Mouse (Mus musculus) frontal cortex, postnatal 14 days (tissue): ENCODE data around the gene Ogn.

Experiments used
- DNase-seq, 2 experiments: peaks; one replicate each; pipeline ENCODE4 v3.0.0; 2022; ENCODE audit warnings: low spot score in 2 of 2

Ogn gene

DNA sequence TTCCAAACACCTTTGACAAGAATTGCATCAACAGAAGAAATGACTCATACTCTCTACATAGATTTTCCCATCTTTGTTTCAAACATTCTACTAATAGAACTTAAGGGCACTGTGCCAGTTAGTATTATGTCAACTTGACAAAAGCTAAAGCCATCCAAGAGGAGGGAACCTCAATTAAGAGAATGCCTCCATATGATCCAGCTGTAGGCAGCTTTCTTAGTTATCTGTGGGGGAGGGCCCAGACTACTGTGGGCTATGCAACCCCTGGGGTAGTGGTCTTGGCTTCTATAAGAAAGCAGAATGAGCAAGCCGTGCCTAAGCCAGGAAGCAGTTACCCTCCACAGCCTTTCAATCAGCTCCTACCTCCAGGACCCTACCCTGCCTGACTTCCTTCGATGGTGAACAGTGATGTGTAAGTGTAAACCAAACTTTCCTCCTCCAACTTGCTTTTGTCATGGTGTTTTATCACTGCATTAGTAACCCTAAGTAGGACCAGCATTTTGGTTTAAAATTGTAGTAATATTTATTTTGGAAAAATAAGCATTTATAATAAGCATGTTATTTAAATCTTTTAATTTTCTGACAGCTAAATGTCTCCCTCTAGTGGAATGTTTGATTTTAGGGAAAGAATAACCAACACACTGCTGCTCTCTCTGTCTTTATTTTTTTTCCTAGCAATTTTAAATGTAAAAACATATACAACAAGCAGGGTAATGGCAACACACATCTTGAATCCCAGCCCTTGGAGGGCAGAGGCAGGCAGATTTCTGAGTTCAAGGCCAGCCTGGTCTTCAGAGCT lies 37.1 kb downstream of the Ogn start:
- DNase-seq: no peak

DNA sequence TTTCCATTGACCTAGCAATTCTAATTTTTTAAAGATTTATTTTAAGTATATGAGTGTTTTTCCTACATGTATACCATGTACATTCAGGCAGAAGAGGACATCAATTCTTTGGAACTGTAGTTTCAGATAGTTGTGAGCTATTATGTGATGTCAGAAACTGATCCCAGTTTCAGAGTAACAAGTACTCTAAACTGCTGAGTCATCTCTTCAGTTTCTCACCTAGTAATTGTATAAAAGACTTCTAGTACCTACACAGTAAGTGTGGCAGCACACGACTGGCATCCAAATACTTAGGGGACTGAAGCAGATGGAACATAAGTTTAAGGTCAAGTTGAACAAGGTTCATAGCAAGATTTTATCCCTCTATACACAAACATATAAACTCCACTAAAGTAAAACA lies 38.2 kb downstream of the Ogn start:
- DNase-seq: no peak

DNA sequence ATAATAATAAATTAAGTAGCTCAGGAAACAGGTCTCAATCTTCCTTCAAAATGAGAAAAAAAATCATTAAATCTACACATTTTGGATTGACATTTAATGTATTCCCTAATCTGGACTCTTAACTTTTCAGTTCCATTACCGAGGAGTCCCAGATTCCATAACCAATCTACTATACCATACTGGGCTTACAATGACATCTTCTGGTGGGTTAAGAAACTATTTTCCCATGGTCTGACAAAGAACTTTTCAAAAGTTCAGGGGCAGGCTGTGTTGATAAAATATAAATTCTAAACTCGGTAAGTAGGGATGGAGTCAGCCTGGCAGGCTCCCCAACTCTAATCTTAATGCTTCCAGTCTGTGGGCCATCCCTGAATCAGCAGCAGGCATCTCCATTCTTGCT lies 43.3 kb downstream of the Ogn start:
- no peak for DNase-seq

DNA sequence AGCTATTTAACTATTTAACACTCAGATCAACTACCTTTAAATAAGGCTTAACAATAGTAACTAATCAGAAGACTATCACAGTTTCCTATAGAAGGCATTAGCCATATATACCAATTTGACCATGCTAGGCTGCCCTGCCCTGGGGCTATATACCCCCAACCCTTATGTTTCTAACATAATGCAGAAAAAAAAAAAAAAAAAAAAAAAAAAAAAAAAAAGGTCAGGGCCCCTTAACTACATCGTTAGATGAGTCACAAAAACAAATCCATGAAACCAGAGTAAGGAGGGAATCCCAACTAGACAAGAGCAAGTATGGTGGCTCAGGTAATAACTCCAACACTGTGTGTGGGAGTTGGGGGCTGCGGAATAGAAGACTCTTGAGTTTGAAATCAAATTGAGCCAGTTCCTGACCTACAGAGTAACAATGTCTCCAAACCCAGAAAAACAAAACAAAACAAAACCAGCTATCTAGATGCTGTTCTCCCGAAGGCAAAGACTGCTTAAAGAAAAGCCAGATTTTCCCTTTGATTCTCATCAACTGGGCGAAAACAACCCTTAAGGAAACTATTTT lies 44.0 kb downstream of the Ogn start:
- DNase-seq: no peak

DNA sequence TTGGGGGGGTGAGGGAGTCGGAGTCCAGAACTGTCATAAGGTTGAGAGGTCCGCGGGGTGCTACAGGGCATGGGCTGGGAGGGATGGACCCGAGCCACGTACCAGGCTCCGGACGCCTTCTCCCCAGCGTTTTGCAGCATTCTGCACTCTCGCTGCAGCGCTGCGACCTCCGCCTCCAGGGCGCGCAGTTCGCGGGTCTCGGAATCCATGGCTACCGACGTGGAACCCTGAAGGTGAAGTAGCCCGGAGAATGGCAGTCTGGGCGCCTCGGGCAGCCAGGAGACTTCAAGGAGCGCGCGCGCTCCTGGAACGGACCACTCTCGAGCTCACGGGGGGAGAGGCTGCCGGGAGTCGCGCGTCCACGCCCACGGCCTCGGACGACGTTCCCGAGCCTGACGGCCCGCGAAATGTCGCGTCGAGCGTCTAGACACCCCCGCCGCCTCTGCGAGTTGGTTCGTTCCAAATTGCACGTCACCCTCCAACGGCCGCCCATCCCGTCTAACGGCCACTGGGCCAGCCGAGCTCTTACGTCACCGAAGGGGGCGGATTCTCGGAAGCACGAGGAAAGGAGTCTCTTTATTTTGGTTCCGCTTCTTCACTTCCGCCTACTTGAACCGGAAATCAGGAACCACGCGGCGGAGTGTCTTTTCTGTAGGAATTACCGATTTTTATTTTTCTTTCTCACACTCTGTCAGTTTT lies 44.8 kb downstream of the Ogn start, which contains the start of the genes Cenpp and Nol8:
Gene Cenpp, minus strand, starts transcription at position 305 of the 699 bp plus-strand sequence.
Gene Nol8, plus strand, starts transcription at position 598 of the 699 bp plus-strand sequence.
- peak; percentile 98 to 100 for DNase-seq

DNA sequence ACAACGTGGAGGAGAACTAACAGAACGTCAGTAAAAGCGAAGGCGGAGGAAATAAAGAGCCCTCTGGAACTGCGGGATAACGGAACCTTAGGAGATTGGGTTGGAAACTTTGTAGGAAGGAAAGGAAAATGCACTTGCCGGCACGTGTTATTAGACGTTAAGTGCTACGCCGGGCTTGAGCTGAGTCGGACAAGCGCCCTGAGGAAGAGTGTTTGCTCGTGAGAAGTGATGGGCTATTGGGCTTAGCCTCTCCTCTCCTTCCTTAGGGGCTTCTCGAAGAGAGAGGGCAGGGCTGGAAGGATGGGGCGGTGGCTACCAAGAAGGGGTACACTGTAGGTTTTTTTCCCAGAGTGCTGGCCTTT lies 45.3 kb downstream of the Ogn start:
- DNase-seq: no peak
